Mouse (Mus musculus): ENCODE results near the gene Gpr183.

Gpr183 gene

DNA sequence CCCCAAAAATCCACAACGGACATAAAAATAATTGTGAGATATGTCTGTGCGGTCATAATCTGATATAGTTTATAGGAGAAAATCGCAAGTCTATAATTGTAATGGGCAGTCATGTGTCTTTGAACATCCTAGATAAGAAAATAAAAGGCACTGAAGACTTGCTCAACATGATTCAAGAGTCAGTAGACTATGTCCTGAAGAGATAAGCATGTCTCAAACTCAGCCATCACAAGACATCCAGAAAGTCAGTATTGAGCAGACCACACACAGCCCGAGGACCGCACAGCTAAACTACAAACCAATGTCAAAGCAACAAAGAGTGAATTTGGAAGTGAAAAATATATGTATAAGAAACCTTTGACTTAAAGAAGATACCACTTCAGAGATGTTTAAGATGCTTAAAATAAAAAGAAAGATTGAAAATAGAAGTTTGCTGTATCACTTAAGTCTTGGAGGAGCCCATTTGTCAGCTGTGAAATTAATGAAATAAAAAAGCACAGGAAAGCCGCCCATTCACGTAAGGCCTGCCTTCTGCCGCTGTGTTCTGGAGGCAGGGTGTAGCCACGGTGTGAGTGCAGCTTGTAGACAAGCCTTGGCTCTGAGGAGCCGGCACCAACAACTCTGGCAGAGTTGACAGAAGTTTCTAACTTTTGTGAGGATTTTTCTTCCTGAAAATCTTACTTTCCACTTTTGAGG lies 7.7 kb downstream of the Gpr183 start:
- no peak for DNase-seq (ENCODE audit: low spot score)

DNA sequence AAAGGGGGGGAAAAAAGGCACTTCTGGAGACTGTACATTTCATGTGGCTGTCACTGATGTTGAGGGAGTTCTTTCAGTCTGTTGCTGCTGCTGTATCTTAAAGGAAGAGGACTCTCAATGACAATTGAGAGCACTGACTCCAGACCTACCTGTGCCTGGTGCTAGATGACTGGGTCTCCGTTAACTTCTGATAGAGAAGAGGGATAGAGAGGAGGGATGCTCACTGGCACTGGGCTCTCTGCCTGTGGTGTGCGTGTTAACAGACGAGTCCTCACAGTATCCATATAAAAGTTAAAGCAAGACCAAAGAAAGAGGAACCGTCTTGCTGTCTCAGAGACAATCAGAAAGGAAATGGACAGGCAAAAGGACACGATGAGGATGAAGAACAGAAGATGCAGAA lies 8.7 kb downstream of the Gpr183 start:
- no peak for DNase-seq (ENCODE audit: low spot score)

GRCm38 (mm10) chr14:121955176-121955795 lies 9.7 kb downstream of the Gpr183 start:
- DNase-seq (ENCODE audit: low spot score) = no peak

DNA sequence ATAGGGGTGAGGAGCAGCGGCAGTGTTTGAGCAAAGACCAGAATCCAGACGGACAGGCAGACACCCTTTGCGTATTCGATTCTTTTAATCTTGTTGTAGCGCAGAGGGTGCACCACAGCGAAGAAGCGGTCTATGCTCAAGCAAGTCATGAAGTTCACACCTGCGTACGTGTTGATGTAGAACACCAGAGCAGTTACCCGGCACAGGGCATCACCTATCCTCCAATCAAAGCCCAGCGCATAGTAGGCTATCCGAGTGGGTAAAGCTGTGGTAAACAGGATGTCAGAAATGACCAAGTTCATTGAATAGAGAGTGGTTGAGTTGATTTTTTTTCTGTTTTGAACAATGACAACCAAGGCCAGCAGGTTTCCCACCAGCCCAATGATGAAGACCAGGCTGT lies 10.4 kb downstream of the Gpr183 start:
- DNase-seq (ENCODE audit: low spot score) = no peak

- DNase-seq (ENCODE audit: low spot score) = no peak
Observed at GRCm38 (mm10) chr14:121954129-121954528, 10.9 kb downstream of the Gpr183 start.

DNA sequence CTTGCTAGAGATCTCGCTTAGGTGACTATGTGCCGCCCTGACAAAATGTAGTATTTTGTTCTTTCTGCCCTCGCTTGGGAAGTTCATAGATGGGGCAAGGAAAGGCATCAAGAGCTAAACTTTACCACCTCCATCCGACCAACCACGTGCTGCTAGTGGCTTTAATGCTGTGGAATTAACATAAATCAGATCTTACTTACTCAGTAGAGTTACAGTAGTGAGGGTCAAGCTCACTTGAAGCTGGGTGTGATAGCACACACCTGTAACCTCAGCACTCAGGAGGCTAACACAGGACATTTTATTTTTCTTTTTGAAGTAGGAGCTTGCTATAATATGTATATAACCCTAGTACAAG lies 13.0 kb downstream of the Gpr183 start:
- DNase-seq (ENCODE audit: low spot score) = no peak

GRCm38 (mm10) chr14:121951399-121952045 lies 13.5 kb downstream of the Gpr183 start:
- DNase-seq (ENCODE audit: low spot score) = no peak

GRCm38 (mm10) chr14:121949897-121950296 lies 15.1 kb downstream of the Gpr183 start:
- DNase-seq (ENCODE audit: low spot score) = no peak

- DNase-seq (ENCODE audit: low spot score) = no peak
Observed at GRCm38 (mm10) chr14:121949436-121949835, 15.6 kb downstream of the Gpr183 start.

- no peak for DNase-seq (ENCODE audit: low spot score)
Observed at GRCm38 (mm10) chr14:121947966-121948365, 17.0 kb downstream of the Gpr183 start.

DNA sequence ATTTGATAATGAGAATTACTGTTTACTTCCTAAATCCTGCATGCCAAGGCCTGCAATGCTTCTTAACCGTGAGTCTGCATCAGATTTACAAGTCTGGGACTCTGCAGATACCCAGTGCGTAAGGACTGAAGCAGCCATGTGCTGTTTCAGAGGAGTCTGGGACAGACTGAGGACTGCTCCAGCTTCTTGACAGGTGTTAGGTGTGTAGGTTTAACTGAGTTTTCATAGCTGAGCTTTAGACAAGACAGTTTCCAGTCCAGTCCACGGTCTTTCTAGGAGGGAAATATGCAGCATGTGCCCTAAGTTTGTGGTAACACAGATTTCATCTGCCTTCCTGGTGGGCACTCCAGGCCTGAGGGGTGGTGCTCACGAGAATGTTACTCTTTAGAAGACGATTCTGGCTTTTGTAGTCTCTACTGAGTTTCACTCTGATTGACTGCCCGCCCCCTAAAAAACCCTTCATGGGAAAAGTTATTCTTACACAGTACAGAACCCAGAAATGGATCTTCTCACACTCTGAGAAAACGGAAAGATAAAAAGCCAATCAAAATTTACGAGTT lies 17.7 kb downstream of the Gpr183 start:
- DNase-seq (ENCODE audit: low spot score) = no peak

- no peak for DNase-seq (ENCODE audit: low spot score)
Observed at GRCm38 (mm10) chr14:121946728-121947127, 18.3 kb downstream of the Gpr183 start.

- DNase-seq (ENCODE audit: low spot score) = peak; percentile 30
Observed at GRCm38 (mm10) chr14:121946131-121946530, 18.9 kb downstream of the Gpr183 start.

GRCm38 (mm10) chr14:121939582-121939981 lies 25.4 kb downstream of the Gpr183 start:
- no peak for DNase-seq (ENCODE audit: low spot score)

DNA sequence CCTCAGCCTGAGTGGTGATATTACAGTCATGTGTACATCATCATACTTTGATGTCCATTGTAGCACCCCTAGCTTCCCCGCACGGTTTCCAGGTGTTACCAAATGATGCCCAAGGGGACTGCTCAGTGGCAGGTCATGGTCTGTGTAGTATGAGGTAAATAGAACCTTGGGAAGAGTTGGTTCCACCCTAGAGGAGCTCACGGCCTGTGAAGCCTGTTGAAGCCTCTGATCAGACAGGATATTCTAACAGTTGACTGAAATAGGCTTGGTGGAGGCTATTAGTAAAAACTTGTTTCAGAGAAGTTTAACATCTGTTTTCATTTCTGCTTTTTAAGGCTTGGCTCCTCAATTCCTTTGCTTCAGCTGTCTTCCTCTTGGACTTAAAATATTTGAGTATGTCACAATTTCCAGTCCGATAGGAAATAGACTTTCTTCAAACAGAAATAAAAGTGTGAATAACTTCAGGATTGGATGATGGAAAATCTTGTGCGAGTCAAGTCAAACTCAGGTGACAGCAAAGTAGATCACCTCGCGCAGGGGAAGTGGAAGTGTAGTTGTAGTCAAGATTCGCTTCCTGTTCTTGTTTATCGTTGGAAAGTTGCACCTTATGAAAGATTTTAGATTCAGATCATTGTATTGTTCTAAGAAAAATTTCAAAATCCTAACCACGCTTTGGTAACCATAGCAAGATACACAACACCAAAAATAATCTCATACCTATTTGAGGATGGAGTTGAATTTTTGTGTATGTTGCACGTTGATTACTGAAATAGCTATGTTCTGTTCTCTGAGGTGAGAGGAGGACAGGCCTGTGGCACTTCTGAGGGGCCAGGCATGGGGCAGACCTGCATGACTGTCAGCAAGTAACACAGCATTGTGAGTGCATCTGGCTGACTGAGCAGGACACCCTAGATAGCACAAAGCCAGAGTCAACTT lies 26.5 kb downstream of the Gpr183 start:
- no peak for DNase-seq (ENCODE audit: low spot score)

DNA sequence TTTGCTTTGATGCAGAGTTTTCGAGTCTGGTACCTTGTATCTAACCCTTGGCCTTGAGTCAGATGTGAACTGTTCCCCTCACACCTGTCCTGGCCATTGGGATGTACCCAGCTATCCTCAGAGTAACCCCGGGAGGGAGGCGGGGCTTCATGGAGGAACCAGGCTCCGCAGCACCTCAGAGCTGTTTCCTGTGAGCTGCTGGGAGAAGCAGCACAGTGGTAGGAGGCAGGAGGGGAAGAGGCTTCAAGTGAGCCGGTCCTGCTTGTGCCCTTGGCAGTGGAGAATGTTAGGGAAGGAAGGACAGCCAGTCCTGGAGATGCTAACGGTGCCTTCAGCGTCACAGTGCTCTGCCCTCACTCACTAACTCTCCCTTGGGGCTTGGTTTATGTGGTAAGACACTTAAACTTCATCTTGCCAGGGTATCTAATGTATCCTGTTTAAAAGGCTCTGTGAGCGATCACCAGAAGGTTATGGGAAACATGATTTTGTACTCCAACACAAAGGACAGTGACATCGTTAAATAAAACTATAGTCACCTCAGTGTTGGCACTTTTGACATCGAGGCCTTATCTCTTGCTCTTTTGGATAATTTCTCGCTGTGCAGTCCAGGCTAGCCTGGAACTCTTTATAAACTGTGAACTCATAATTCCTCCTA lies 27.3 kb downstream of the Gpr183 start:
- no peak for DNase-seq (ENCODE audit: low spot score)

GRCm38 (mm10) chr14:121936856-121937255 lies 28.1 kb downstream of the Gpr183 start:
- no peak for DNase-seq (ENCODE audit: low spot score)

DNA sequence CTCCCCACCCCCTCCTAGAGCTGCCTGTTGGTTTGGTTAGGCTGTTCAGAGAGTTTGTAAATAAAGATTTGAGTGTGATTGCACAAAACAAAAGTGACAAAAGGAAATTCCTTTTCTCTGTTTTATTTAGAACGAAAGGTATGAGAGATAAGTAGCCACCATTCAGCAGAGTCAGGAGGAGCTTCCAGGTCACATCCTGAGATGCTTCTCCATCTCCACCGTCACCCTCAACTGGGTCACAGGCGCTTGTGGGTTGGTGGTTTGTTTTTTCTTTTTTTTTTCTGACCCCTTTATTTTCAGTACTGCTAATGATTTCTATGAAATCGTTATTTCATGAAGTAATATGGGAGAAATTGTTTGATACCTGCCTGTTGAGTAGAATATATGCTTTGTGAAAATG lies 28.6 kb downstream of the Gpr183 start:
- DNase-seq (ENCODE audit: low spot score) = no peak

- DNase-seq (ENCODE audit: low spot score) = no peak
Observed at GRCm38 (mm10) chr14:121934597-121934946, 30.4 kb downstream of the Gpr183 start.

GRCm38 (mm10) chr14:121933906-121934596 lies 30.9 kb downstream of the Gpr183 start:
- DNase-seq (ENCODE audit: low spot score) = no peak

DNA sequence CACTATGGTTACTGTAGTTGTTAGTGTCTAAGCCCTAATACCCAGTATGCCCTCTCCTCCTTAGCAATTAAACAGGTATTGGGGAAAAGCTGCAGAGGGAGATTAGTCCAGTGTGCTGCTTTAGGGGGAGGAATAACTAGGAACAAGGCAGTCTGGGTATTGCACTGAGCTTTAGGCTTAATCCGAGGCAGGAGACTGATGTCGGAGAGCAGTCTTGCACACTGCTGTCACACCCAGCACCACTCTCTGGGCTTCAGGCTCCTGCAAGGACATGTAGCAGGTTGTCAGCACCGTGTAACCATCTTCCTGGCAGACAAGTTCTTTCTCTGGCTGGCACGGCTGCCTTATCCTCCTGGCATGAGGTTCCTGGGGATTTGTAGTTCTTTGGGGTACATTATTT lies 32.8 kb downstream of the Gpr183 start:
- DNase-seq (ENCODE audit: low spot score) = no peak
